Mouse (Mus musculus) MEL (cell line): ENCODE results near the gene Slc3a2. TPM values are rescaled to one million over a fixed set of nuclear protein-coding genes. Genes with fewer than 3 reads are reported as not detected.

ENCODE experiments used
- DNase-seq: peaks from one replicate; pipeline ENCODE4 v3.0.0; 2011; ENCODE audit warnings: low read depth, low spot score
- H3K27ac ChIP-seq: 2 replicates; pipeline ENCODE4 v1.5.1; 2012; ENCODE audit warnings: low read depth, mild to moderate bottlenecking, control low read depth, low read length, moderate library complexity; ENCODE audit not compliant: control insufficient read depth
- H3K27me3 ChIP-seq, 2 experiments: fragments of 150-350 bp in 1 of 2; sonication (generic) in 1 of 2; 2 replicates each; pipeline ENCODE4 v1.6.1; 2012; ENCODE audit warnings: low read length in 2 of 2, mild to moderate bottlenecking in 2 of 2, improper control_type of control experiment in 1 of 2, moderate library complexity in 1 of 2; ENCODE audit not compliant: insufficient read depth in 2 of 2, control insufficient read depth in 1 of 2
- H3K36me3 ChIP-seq, 2 experiments: 2 replicates each; pipeline ENCODE4 v1.6.1; 2012 to 2014; ENCODE audit warnings: low read length in 2 of 2, improper control_type of control experiment in 1 of 2, inconsistent platforms in 1 of 2, mild to moderate bottlenecking in 1 of 2; ENCODE audit not compliant: insufficient read depth in 2 of 2, control insufficient read depth in 1 of 2
- H3K4me1 ChIP-seq, 2 experiments: fragments of 150-350 bp in 1 of 2; sonication (generic) in 1 of 2; 2 replicates each; pipeline ENCODE4 v1.6.1; 2012; ENCODE audit warnings: low read length in 2 of 2, improper control_type of control experiment in 1 of 2, mild to moderate bottlenecking in 1 of 2; ENCODE audit not compliant: insufficient read depth in 2 of 2, control insufficient read depth in 1 of 2
- H3K4me3 ChIP-seq, 2 experiments: fragments of 150-350 bp in 1 of 2; sonication (generic) in 1 of 2; 2 replicates each; pipeline ENCODE4 v1.5.1; 2012; ENCODE audit warnings: low read depth in 2 of 2, low read length in 2 of 2, mild to moderate bottlenecking in 2 of 2, moderate library complexity in 2 of 2, control low read depth in 1 of 2, improper control_type of control experiment in 1 of 2; ENCODE audit not compliant: control insufficient read depth in 1 of 2, insufficient read depth in 1 of 2
- H3K79me2 ChIP-seq: 2 replicates; pipeline ENCODE4 v1.6.1; 2012; ENCODE audit warnings: mild to moderate bottlenecking, low read length, moderate library complexity; ENCODE audit not compliant: control insufficient read depth, poor library complexity, insufficient read depth
- H3K9ac ChIP-seq: 2 replicates; pipeline ENCODE4 v1.6.1; 2012; ENCODE audit warnings: low read depth, mild to moderate bottlenecking, control low read depth, low read length, moderate library complexity; ENCODE audit not compliant: control insufficient read depth, poor library complexity, severe bottlenecking
- H3K9me3 ChIP-seq: fragments of 150-350 bp; sonication (generic); replicated peaks from 2 replicates; pipeline ENCODE4 v1.6.1; 2012; ENCODE audit warnings: mild to moderate bottlenecking, low read length, improper control_type of control experiment, moderate library complexity; ENCODE audit not compliant: insufficient read depth
- BHLHE40 ChIP-seq: IDR thresholded peaks from 2 replicates; pipeline ENCODE4 v1.6.1; 2012; ENCODE audit warnings: low read depth, mild to moderate bottlenecking, inconsistent platforms, low read length, improper control_type of control experiment, borderline replicate concordance
- E2F4 ChIP-seq: IDR thresholded peaks from 2 replicates; pipeline ENCODE4 v1.6.1; 2011; ENCODE audit warnings: low read depth, low read length, improper control_type of control experiment, borderline replicate concordance
- EP300 ChIP-seq, 2 experiments: IDR thresholded peaks; 2 replicates each; pipeline ENCODE4 v1.6.1; 2011; ENCODE audit warnings: improper control_type of control experiment in 2 of 2, low read length in 2 of 2, low read depth in 1 of 2, mild to moderate bottlenecking in 1 of 2
- JUND ChIP-seq: IDR thresholded peaks from 2 replicates; pipeline ENCODE4 v1.6.1; 2011; ENCODE audit warnings: low read depth, mild to moderate bottlenecking, improper control_type of control experiment, low read length
- MAFK ChIP-seq: IDR thresholded peaks from 2 replicates; pipeline ENCODE4 v1.6.1; 2011; ENCODE audit warnings: low read depth, mild to moderate bottlenecking, low read length, improper control_type of control experiment, borderline replicate concordance
- MAX ChIP-seq: IDR thresholded peaks from 2 replicates; pipeline ENCODE4 v1.6.1; 2011; ENCODE audit warnings: low read length, improper control_type of control experiment
- MAZ ChIP-seq: IDR thresholded peaks from 2 replicates; pipeline ENCODE4 v1.6.1; 2012; ENCODE audit warnings: low read depth, mild to moderate bottlenecking, inconsistent platforms, low read length, improper control_type of control experiment
- MXI1 ChIP-seq: IDR thresholded peaks from 2 replicates; pipeline ENCODE4 v1.6.1; 2011; ENCODE audit warnings: mild to moderate bottlenecking, low read depth, low read length, improper control_type of control experiment
- MYB ChIP-seq: IDR thresholded peaks from 2 replicates; pipeline ENCODE4 v1.6.1; 2011; ENCODE audit warnings: mild to moderate bottlenecking, low read depth, low read length, improper control_type of control experiment
- NELFE ChIP-seq: IDR thresholded peaks from 2 replicates; pipeline ENCODE4 v1.6.1; 2011; ENCODE audit warnings: low read depth, low read length, improper control_type of control experiment
- NRF1 ChIP-seq: IDR thresholded peaks from 2 replicates; pipeline ENCODE4 v1.6.1; 2014; ENCODE audit warnings: low read depth, mild to moderate bottlenecking, inconsistent platforms, low read length, improper control_type of control experiment, moderate library complexity; ENCODE audit not compliant: poor library complexity, insufficient read depth, severe bottlenecking
- POLR2A ChIP-seq, 2 experiments: IDR thresholded peaks; 2 replicates each; pipeline ENCODE4 v1.6.1; 2011 to 2012; ENCODE audit warnings: low read length in 2 of 2, mild to moderate bottlenecking in 2 of 2, control low read depth in 1 of 2, improper control_type of control experiment in 1 of 2, low read depth in 1 of 2, moderate library complexity in 1 of 2; ENCODE audit not compliant: control insufficient read depth in 1 of 2, insufficient read depth in 1 of 2, poor library complexity in 1 of 2
- POLR2AphosphoS5 ChIP-seq: IDR thresholded peaks from 2 replicates; pipeline ENCODE4 v1.6.1; 2012; ENCODE audit warnings: low read depth, borderline replicate concordance, mild to moderate bottlenecking, inconsistent platforms, low read length, moderate library complexity, mixed read lengths
- RCOR1 ChIP-seq: IDR thresholded peaks from 2 replicates; pipeline ENCODE4 v1.6.1; 2012; ENCODE audit warnings: low read depth, mild to moderate bottlenecking, inconsistent platforms, low read length, improper control_type of control experiment
- SIN3A ChIP-seq: IDR thresholded peaks from 2 replicates; pipeline ENCODE4 v1.6.1; 2012; ENCODE audit warnings: low read length, improper control_type of control experiment, inconsistent platforms
- SMC3 ChIP-seq: IDR thresholded peaks from 2 replicates; pipeline ENCODE4 v1.6.1; 2011; ENCODE audit warnings: low read depth, low read length, improper control_type of control experiment
- TAL1 ChIP-seq: IDR thresholded peaks from 2 replicates; pipeline ENCODE4 v1.6.1; 2012; ENCODE audit warnings: mild to moderate bottlenecking, inconsistent platforms, low read length, moderate library complexity, mixed read lengths
- UBTF ChIP-seq: IDR thresholded peaks from 2 replicates; pipeline ENCODE4 v1.6.1; 2012; ENCODE audit warnings: low read depth, mild to moderate bottlenecking, inconsistent platforms, low read length, improper control_type of control experiment, moderate library complexity, borderline replicate concordance; ENCODE audit not compliant: insufficient read depth
- USF2 ChIP-seq, 2 experiments: IDR thresholded peaks; 2 replicates each; pipeline ENCODE4 v1.6.1; 2011 to 2012; ENCODE audit warnings: improper control_type of control experiment in 2 of 2, low read length in 2 of 2, borderline replicate concordance in 1 of 2, inconsistent platforms in 1 of 2, low read depth in 1 of 2, mild to moderate bottlenecking in 1 of 2; ENCODE audit not compliant: insufficient read depth in 1 of 2
- ZC3H11A ChIP-seq: IDR thresholded peaks from 2 replicates; pipeline ENCODE4 v1.6.1; 2012; ENCODE audit warnings: low read depth, mild to moderate bottlenecking, inconsistent platforms, low read length, improper control_type of control experiment
- ZKSCAN1 ChIP-seq: IDR thresholded peaks from 2 replicates; pipeline ENCODE4 v1.6.1; 2012; ENCODE audit warnings: low read depth, mild to moderate bottlenecking, inconsistent platforms, low read length, improper control_type of control experiment, moderate library complexity
- ZNF384 ChIP-seq: IDR thresholded peaks from 2 replicates; pipeline ENCODE4 v1.6.1; 2012; ENCODE audit warnings: low read depth, mild to moderate bottlenecking, inconsistent platforms, low read length, improper control_type of control experiment
- polyA plus RNA-seq, 2 experiments: library from polyadenylated mRNA; stranded (reverse) in 1 of 2; unstranded in 1 of 2; fragments of >175 nt in 1 of 2; fragments of >200 nt in 1 of 2; gene quantifications; 2 replicates each; pipeline versions ENCODE4 v1.2.1 to v1.2.4; 2012; ENCODE audit warnings: low replicate concordance in 2 of 2, low read depth in 1 of 2; ENCODE audit not compliant: insufficient read length in 2 of 2, insufficient read depth in 1 of 2, missing spikeins in 1 of 2
- total RNA-seq: library from RNA; depleted of rRNA; stranded (reverse); fragments of 300-350 nt; gene quantifications from 2 replicates; pipeline ENCODE4 v1.2.3, GENCODE M21; 2012

Gene Slc3a2
- total and polyA plus RNA-seq, 3 experiments = 164 to 670 (median 428) TPM

DNA sequence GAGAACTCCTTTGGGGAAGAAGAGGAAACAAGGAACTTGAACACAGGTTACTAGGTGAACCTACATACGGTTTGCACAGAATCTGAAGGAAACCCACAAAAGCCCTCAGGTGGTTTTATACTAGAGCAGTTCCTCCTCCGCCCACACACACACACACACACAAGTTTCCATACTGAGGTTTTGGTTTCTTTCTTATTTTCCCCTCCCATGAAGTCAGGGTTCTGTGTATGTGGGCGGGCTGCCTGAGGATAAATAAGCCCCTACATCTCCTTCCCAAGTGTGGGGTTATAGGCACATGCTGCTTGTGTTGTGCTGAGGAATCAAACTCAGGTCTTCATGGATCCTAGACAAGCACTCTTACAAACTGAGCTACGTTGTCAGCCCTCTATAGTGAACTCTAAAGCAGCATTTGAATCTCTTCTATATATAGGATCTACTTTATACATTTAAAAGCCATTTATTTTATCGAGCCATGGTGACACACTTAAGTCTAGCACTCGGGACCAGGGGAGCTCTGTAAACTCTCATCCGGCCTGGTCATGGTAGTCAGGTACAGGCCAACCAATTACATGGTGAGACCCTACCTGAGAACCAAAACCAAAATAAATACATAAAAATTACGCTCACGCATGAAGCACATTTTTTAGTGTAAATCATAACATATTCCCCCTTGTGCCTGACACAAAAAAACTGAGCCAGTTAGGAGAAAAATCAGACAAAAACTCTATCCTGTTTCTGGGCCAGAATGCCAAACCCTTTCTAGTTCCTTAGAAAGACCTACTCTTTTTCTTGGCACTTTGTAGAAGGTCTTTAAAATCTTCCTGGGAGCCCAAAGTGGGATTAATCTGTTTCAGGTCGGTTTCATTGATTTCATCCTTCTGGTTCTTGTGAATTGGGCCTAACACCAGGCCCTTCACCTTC lies 11.0 kb downstream of the Slc3a2 start (continued):
- TF ChIP-seq JUND (no peak), MXI1 (peak; percentile 65; the same call in 1 of the 2 replicates), NELFE (no peak), ZKSCAN1 (no peak), ZC3H11A (no peak), E2F4 (no peak), USF2 (IDR thresholded peaks at IDR 0.05; ENCODE audit: borderline replicate concordance in 1 of 2, insufficient read depth in 1 of 2, low read depth in 1 of 2, low read length in 2 of 2) (no peak), POLR2AphosphoS5 (no peak), RCOR1 (no peak; the same call in 1 of the 2 replicates)

DNA sequence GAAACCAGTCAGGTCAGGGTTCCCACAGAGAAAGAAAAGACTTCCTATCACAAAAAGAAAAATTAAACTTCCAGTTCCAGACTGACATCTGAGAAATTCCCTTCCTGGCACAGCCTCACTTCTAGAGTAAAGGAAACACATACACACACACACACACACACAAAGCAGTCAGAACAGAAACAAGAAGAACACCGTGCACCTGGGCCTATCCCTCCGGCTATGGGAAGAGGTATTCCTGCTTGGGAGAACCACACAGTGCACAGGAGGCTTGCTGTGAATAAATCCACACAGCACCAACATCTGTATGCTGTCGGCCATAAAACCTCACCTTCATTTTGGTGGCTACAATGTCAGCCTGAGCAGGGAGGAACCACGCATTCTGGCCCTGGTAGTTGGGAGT lies 11.7 kb downstream of the Slc3a2 start:
- Histone ChIP-seq H3K27me3 (no peaks in the 10 kb centered on the region), H3K27ac (peak overlapping the region; percentile 91), H3K36me3 (peaks cover 19 to 28% of the 10 kb centered on the region in 2 experiments), H3K79me2 (peaks cover 34% of the 10 kb centered on the region), H3K9ac (peak overlapping the region; percentile 90), H3K9me3 (no peaks in the 10 kb centered on the region), H3K4me3 (peak overlapping the region; percentile 82 to 88), H3K4me1 (peaks cover 5 to 27% of the 10 kb centered on the region in 2 experiments; a peak in 3 of 4 replicates)
- TF ChIP-seq ZNF384 = no peak
- TF ChIP-seq ZC3H11A = no peak
- no peak for TF ChIP-seq MAX
- no peak for TF ChIP-seq MXI1
- TF ChIP-seq MAFK = no peak
- no peak for TF ChIP-seq UBTF
- TF ChIP-seq POLR2A (IDR thresholded peaks at IDR 0.05; ENCODE audit: control insufficient read depth in 1 of 2, insufficient read depth in 1 of 2, low read depth in 1 of 2, low read length in 2 of 2, poor library complexity in 1 of 2) = no peak
- no peak for TF ChIP-seq SMC3
- no peak for TF ChIP-seq MYB
- TF ChIP-seq TAL1 = no peak
- TF ChIP-seq BHLHE40 = no peak
- TF ChIP-seq SIN3A = no peak; the same call in 1 of the 2 replicates
- TF ChIP-seq NRF1 = no peak
- TF ChIP-seq MAZ = no peak
- no peak for TF ChIP-seq EP300 (IDR thresholded peaks at IDR 0.05; ENCODE audit: low read depth in 1 of 2, low read length in 2 of 2)
- DNase-seq = no peak
